Mouse (Mus musculus) liver, embryonic 11.5 days (tissue): ENCODE data around the gene Prkd1. TPM values are rescaled to one million over a fixed set of nuclear protein-coding genes. Genes with fewer than 3 reads are reported as not detected.
"Not testable (repeated sequence)": the region's sequence is repeated elsewhere in the genome, so short reads cannot be mapped to it uniquely, and the experiment has no call there.

Experiments used
- ATAC-seq: fragments of 200-750 bp; cut with Nextera tagmentation; replicated peaks from 2 replicates; pipeline ENCODE4 v1.8.0; 2017; ENCODE audit warnings: moderate number of reproducible peaks, mild to moderate bottlenecking, moderate TSS enrichment, moderate library complexity; ENCODE audit not compliant: low FRiP score
- DNase-seq: peaks from one replicate; pipeline ENCODE4 v3.0.0-alpha.2; 2017; ENCODE audit warnings: low spot score
- H3K27ac ChIP-seq: fragments of 300-500 bp; sonication (generic); 2 replicates; pipeline ENCODE4 v1.5.1; 2014; ENCODE audit warnings: mild to moderate bottlenecking, low read depth, low read length, control low read depth
- H3K27me3 ChIP-seq: fragments of 300-500 bp; sonication (generic); replicated peaks from 2 replicates; pipeline ENCODE4 v1.6.1; 2014; ENCODE audit warnings: low read length, mixed read lengths; ENCODE audit not compliant: control insufficient read depth, insufficient read depth
- H3K36me3 ChIP-seq: fragments of 300-500 bp; sonication (generic); 2 replicates; pipeline ENCODE4 v1.6.1; 2014; ENCODE audit warnings: mild to moderate bottlenecking, low read length, moderate library complexity, mixed read lengths; ENCODE audit not compliant: control insufficient read depth, insufficient read depth
- H3K4me1 ChIP-seq: fragments of 300-500 bp; sonication (generic); replicated peaks from 2 replicates; pipeline ENCODE4 v1.6.1; 2014; ENCODE audit warnings: low read length, mixed read lengths; ENCODE audit not compliant: control insufficient read depth, insufficient read depth
- H3K4me2 ChIP-seq: fragments of 300-500 bp; sonication (generic); 2 replicates; pipeline ENCODE4 v1.6.1; 2014; ENCODE audit warnings: mild to moderate bottlenecking, control low read depth, moderate library complexity
- H3K4me3 ChIP-seq: fragments of 300-500 bp; sonication (generic); 2 replicates; pipeline ENCODE4 v1.5.1; 2014; ENCODE audit warnings: low read depth, low read length, control low read depth
- H3K9ac ChIP-seq: fragments of 300-500 bp; sonication (generic); 2 replicates; pipeline ENCODE4 v1.6.1; 2014; ENCODE audit warnings: low read depth, low read length, control low read depth
- H3K9me3 ChIP-seq: fragments of 300-500 bp; sonication (generic); 2 replicates; pipeline ENCODE4 v1.6.1; 2016; ENCODE audit warnings: low read length, inconsistent platforms, mixed read lengths; ENCODE audit not compliant: control insufficient read depth
- WGBS: fragments of 180-500 bp; shearing (Covaris S2); extraction: QIAGEN DNeasy Blood & Tissue Kit; methylation state at CpG from one replicate; pipeline ENCODE4 v1.1.7; 2014; 5-methylcytosine and 5-hydroxymethylcytosine counted together
- polyA plus RNA-seq: library from polyadenylated mRNA; unstranded; fragments of >200 nt; fragmentation: Nextera tagmentation; extraction: Ambion mirVana; gene quantifications from 2 replicates; pipeline ENCODE4 v1.2.1, GENCODE M21; 2014

The Prkd1 gene
- polyA plus RNA-seq, result 2.6 and 2.9 TPM in 2 replicates

DNA sequence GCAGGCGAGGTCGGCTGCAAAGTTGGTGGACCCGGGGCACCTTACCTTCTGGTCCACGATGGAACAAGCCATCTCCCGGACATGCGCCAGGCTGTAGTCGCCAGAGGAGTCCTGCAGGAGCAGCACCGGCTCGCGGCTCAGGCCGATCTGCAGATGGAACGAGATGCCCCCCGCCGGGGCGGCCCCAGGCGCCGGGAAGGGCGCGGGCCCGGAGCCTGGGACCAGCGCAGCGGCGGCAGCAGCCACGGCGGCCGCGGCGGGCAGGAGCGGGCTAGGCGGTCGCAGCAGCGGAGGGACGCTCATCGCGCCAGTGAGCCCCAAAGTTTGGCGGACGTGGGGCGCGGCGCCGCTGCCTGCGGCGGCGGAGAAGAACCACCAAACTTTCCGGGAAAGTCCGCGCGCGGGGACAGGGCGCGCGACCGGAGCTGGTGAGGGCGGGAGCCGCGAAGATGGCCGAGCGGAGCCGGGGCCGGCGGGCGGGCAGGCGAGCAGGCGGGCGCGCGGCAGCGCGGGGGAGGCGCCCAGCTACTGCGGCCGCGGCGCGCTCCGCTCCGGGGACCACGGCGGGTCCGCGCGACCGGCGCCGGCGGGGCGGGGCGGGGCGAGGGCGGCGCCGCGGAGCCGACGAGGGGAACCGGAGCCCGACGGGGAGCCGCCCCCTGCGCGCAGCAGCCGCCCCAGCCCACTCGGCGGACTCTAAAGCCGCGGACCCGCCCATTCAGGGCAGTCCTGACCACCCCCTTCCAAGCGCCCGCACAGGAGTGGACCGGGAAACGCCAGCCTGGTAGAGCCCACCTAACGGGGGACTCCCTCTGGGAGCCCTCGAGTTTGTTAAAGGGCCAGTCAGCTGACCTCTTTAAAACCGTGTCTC, at the start of gene Prkd1:
Gene Prkd1 (minus strand): TSS at position 428 of the 871 bp plus-strand sequence.
- Histone ChIP-seq H3K9ac (peak within 1 kb of the TSS; percentile 67), H3K4me3 (peak within 1 kb of the TSS; percentile 77), H3K4me1 (0 out of 2 replicates have a peak, but pooled peaks cover 3% of the 10 kb centered on the region), H3K4me2 (peak within 1 kb of the TSS; percentile 92), H3K9me3 (no peaks in the 10 kb centered on the region), H3K27me3 (peaks cover 10% of the 10 kb centered on the region), H3K27ac (no peak within 1 kb of the TSS), H3K36me3 (no peaks in the 10 kb centered on the region)
- peak; percentile 62 for DNase-seq
- under 1% methylated on average over 91 of the region's 114 CpGs for WGBS
- ATAC-seq, result peak; percentile 84

DNA sequence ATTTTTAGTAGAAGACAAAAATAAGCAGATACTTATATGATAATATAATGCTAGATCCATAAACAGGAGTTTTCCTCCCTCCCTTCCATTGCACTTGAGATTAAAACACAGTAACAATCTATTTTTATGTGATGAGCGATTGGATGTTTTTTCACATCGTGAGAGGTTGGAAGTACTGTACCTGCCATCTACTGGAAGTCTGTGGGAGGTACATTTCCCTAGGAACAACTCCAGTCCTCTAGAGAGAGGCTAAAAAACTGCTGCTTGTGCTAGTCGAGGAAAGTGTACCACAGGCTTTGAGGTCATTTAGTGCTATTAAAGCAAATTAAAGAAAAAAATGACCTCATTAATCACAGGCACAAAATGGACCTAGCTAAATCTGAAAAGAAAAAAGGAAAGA, 48.6 kb upstream of the Prkd1 start:
- 16% methylated on average over 3 of the region's 3 CpGs for WGBS
- ATAC-seq (no peak), DNase-seq (no peak)
- H3K9me3 ChIP-seq, result no peaks in the 10 kb centered on the region
- no peak overlapping the region for H3K27ac ChIP-seq
- no peak overlapping the region for H3K4me2 ChIP-seq
- H3K4me3 ChIP-seq, result no peak overlapping the region
- H3K36me3 ChIP-seq, result no peaks in the 10 kb centered on the region
- H3K27me3 ChIP-seq, result no peaks in the 10 kb centered on the region
- no peak overlapping the region for H3K9ac ChIP-seq
- H3K4me1 ChIP-seq, result no peaks in the 10 kb centered on the region

DNA sequence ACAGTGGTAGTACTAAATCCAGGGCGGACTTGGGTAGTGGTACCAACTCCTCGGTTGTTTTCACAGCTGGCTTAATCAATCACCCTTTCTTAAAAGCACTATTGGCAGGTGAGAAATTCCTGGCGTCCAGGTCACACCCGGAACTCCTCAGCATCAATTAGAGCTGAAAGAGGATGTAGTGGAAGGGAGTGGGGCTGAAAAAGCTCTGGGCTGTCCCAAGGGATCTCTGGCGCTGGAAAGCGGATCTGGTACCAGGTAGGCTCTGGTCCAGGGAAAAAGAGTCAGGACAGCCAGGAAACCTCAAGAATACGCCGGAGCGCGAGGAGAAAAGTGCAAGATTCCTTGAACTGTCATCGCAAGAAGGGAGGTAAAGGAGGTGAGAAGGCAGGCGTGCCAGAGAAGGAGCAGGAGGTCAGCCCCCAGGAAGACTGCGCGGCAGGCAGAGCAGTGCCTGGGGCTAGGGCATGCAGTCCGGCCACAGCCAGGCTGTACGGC, 675 bp downstream of the Prkd1 start:
- Histone ChIP-seq H3K27ac (no peak overlapping the region), H3K4me3 (peak overlapping the region; percentile 77), H3K36me3 (no peaks in the 10 kb centered on the region), H3K9me3 (no peaks in the 10 kb centered on the region), H3K27me3 (peaks cover 10% of the 10 kb centered on the region), H3K9ac (peak overlapping the region; percentile 67), H3K4me1 (0 out of 2 replicates have a peak, but pooled peaks cover 3% of the 10 kb centered on the region), H3K4me2 (peak overlapping the region; percentile 92)
- ATAC-seq (peak; percentile 53), DNase-seq (no peak)
- 2% methylated on average over 16 of the region's 16 CpGs for WGBS

DNA sequence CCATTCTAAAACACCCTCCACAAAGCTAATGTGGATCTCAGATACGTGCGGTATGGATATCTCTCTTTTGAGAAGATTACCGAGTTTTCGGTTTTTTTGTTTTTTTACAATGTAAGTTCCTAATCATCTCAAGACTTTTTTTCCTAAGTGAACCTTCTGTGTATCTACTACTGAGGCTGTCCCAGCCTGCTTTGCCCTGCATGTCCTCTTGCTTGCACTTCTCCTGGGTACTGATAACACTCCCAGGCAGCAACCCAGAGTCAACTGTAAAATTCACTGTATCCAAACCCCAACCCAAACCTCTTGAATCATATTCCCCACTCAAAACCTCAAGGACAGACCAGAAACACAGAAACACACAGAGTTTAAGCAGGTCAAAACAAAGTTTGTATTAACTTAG, 2.0 kb downstream of the Prkd1 start:
- 80% methylated on average over 4 of the region's 4 CpGs for WGBS
- Histone ChIP-seq H3K27ac (no peak overlapping the region), H3K36me3 (no peaks in the 10 kb centered on the region), H3K4me2 (no peak overlapping the region), H3K27me3 (peaks cover 10% of the 10 kb centered on the region), H3K4me1 (0 out of 2 replicates have a peak, but pooled peaks cover 3% of the 10 kb centered on the region), H3K9me3 (no peaks in the 10 kb centered on the region), H3K9ac (no peak overlapping the region), H3K4me3 (no peak overlapping the region)
- no peak for DNase-seq
- ATAC-seq, result no peak; the same call in 1 of the 2 replicates

DNA sequence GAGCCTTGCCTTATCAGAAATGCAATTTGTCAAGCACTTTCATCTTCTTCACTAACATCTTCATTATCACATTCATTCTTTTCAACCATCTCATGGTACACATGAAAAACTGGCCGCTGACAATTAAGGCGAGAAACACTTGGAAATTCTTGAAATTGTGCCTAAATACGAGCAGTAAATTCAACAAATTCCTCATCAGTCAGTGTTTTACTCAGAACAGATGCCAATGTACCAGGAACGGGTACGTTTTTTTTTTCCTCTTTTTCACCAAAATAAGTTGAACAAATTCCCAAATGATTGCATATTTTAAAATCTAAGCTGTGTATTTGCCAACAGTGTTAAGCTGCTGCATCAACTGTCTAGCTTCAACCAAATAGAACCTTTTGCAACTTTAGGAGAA, 6.2 kb downstream of the Prkd1 start:
- H3K4me1 ChIP-seq, result 0 out of 2 replicates have a peak, but pooled peaks cover 4% of the 10 kb centered on the region
- no peak overlapping the region for H3K4me2 ChIP-seq
- no peak overlapping the region for H3K27ac ChIP-seq
- H3K4me3 ChIP-seq, result no peak overlapping the region
- WGBS, result 77% methylated on average over 5 of the region's 5 CpGs
- no peak for ATAC-seq
- no peaks in the 10 kb centered on the region for H3K36me3 ChIP-seq
- no peaks in the 10 kb centered on the region for H3K27me3 ChIP-seq
- DNase-seq, result no peak
- no peaks in the 10 kb centered on the region for H3K9me3 ChIP-seq
- H3K9ac ChIP-seq, result no peak overlapping the region

DNA sequence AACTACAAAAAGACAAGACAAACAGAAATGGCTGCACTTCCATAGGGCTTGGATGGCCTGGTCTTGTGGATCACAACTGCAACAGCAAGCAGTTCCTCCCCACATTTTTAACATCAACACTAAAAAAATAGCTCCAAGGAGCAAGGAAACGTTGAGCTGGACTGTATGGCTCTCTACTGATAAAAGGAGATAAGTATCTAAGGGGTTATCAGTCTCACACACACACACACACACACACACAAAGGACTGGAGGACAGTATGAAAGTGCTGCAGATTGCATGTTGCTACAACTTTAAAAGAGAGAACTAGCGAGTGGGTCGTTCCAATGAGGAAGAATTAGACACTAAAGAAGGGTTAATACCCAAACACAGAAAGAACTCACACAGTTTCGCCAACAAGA, 8.7 kb downstream of the Prkd1 start:
- no peaks in the 10 kb centered on the region for H3K36me3 ChIP-seq
- H3K9me3 ChIP-seq, result no peaks in the 10 kb centered on the region
- H3K4me2 ChIP-seq, result peak overlapping the region; percentile 13; the same call in 1 of the 2 replicates
- DNase-seq, result no peak
- H3K4me3 ChIP-seq, result no peak overlapping the region
- H3K4me1 ChIP-seq, result 0 out of 2 replicates have a peak, but pooled peaks cover 2% of the 10 kb centered on the region
- 43% methylated on average over 4 of the region's 4 CpGs for WGBS
- peak; percentile 88 for ATAC-seq
- H3K9ac ChIP-seq, result no peak overlapping the region
- H3K27ac ChIP-seq, result no peak overlapping the region
- no peaks in the 10 kb centered on the region for H3K27me3 ChIP-seq

DNA sequence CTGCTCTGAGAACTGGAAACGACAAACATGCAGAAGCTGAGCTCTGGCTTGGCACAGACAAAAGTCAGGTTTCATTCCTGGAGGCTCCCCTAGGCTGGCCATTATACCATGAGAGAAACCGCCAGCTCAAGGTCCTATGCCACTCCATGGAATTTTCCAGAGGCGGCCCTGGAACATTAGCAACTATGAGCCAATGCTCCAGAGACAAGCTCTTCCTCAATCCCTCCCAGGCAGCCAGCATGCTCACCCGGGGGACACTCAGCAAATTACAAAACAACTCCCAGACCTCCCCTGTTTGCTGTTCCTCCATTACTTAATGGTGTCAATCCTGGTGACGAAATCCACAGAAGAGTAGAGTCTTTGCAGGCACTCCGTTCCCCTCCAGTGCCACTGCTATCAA, 14.5 kb downstream of the Prkd1 start:
- Histone ChIP-seq H3K9ac (no peak overlapping the region), H3K27me3 (no peaks in the 10 kb centered on the region), H3K4me3 (no peak overlapping the region), H3K4me2 (no peak overlapping the region), H3K27ac (no peak overlapping the region), H3K9me3 (no peaks in the 10 kb centered on the region), H3K4me1 (no peaks in the 10 kb centered on the region), H3K36me3 (no peaks in the 10 kb centered on the region)
- WGBS, result 57% methylated on average over 6 of the region's 6 CpGs
- DNase-seq (no peak), ATAC-seq (no peak)

DNA sequence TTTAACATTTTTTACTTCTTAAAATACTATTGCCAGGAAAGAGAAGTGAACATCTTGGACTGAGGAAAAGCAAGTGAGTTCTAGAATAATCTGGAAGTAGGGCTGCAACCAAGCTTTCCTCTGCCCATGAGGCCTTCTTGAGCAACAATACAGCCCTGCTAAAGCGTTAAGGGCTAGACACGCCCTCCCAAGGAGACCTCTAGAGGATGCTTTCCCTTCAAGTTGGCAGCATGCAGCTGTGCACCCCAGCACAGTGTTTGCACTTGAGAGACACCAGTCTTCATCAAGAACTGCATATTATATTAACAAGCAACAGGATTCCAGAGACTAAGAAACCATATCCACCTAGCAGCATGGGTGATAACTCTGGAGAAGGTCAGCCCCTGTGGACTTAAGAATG, 22.8 kb downstream of the Prkd1 start:
- not testable (repeated sequence) for H3K4me3 ChIP-seq

More for the DNA sequence above, 22.8 kb downstream of the Prkd1 start:
- ATAC-seq, H3K4me2 ChIP-seq, DNase-seq, H3K27ac ChIP-seq, H3K36me3 ChIP-seq, H3K9me3 ChIP-seq, H3K27me3 ChIP-seq, H3K4me1 ChIP-seq, H3K9ac ChIP-seq: not testable (repeated sequence)
- WGBS, result 67% methylated on average over 2 of the region's 2 CpGs
